Mouse (Mus musculus): ENCODE data around the gene Cyth4. TPM values are rescaled to one million over a fixed set of nuclear protein-coding genes. Genes with fewer than 3 reads are reported as not detected.

Cyth4 gene
- polyA plus RNA-seq, 1 experiment from 2014 or later: 14.5 TPM

DNA sequence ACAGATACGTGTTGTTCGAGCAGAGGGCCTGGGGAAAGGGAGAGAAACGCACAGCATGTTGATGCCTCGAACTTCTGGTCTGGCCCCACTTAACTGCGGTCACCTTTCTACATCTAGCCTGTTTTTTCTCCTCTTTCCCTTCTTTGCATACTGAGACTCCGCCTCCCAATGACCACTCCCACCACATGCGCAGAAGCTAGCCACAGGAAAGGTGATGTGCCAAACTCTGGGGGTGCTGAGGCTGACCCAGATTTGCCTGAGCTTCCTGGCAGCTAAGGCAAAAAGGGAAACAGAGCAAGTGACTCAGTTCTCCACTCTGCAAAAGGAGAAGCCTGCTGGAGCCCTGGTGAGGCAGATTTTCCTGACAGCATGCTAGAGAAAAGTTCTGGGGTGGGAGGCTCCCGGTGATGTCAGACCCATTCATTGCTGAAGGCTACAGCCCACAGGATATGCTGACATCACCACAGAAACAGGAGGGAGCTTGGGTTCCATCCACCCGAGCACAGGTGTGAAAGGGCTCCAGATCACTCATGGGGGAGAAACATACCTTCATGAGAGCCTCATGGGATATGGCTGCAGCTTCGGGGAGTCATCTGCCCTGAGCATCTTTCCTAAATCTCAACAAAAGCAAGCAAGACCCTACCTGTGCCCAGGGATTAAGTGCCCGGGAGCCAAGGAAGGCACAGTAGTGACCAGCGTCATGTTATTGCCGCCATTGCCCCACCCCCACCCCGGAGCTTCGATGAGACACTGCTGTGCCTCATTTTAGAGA is 5.0 kb upstream of the Cyth4 start:
- TF ChIP-seq CTCF (IDR thresholded peaks at IDR 0.05) (no peak), EP300 (IDR thresholded peaks at IDR 0.05) (no peak)
- ATAC-seq (no peak), DNase-seq (ENCODE audit: low spot score) (peak; percentile 27)
- Histone ChIP-seq H3K9ac (replicated peaks; ENCODE audit: low read depth) (no peak overlapping the region), H3K4me1 (ENCODE audit: insufficient read depth, low read depth, low read length) (no peaks in the 10 kb centered on the region), H3K36me3 (ENCODE audit: insufficient read depth, low read length) (no peaks in the 10 kb centered on the region), H3K4me3 (ENCODE audit: low read depth, low read length) (no peak overlapping the region), H3K27me3 (replicated peaks; ENCODE audit: insufficient read depth, low read length) (no peaks in the 10 kb centered on the region), H3K9me3 (ENCODE audit: low read length) (no peaks in the 10 kb centered on the region), H3K4me2 (replicated peaks; ENCODE audit: low read depth, low read length) (no peak overlapping the region), H3K27ac (ENCODE audit: low read length) (no peak overlapping the region)
- WGBS: 53% methylated on average over 15 of the region's 15 CpGs

DNA sequence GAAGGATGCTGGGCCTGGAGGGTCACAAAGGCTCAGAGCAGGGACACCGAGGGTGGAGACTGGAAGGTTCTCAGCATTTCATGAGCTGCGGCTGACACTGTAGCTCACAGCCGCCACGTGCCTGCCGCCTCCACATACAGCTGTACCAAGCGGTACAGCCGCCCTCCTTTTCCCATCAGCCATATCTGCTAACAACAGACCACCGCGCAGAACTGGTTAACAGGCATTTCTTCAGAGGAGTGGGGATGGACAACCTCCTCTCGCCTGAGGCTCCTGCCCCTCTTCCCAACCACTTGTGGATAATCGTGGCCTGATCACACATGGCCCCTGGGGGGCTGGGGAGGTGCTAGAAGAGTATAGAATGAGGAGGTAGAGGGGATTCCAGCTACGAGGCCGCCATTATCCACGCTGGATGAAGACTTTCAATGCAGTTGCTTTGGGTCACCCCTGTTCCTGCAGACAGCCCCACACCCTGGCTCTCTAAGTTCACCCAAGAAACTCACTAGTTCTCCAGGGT is 4.3 kb upstream of the Cyth4 start:
- no peaks in the 10 kb centered on the region for H3K27me3 ChIP-seq (replicated peaks; ENCODE audit: insufficient read depth, low read length)
- H3K4me1 ChIP-seq (ENCODE audit: insufficient read depth, low read depth, low read length): no peaks in the 10 kb centered on the region
- no peak for ATAC-seq
- WGBS: 75% methylated on average over 14 of the region's 14 CpGs
- no peak overlapping the region for H3K4me3 ChIP-seq (ENCODE audit: low read depth, low read length)
- no peak overlapping the region for H3K9ac ChIP-seq (replicated peaks; ENCODE audit: low read depth)
- no peaks in the 10 kb centered on the region for H3K9me3 ChIP-seq (ENCODE audit: low read length)
- H3K4me2 ChIP-seq (replicated peaks; ENCODE audit: low read depth, low read length): no peak overlapping the region
- H3K36me3 ChIP-seq (ENCODE audit: insufficient read depth, low read length): no peaks in the 10 kb centered on the region
- TF ChIP-seq CTCF (IDR thresholded peaks at IDR 0.05) (no peak), EP300 (IDR thresholded peaks at IDR 0.05) (no peak)
- no peak overlapping the region for H3K27ac ChIP-seq (ENCODE audit: low read length)
- DNase-seq (ENCODE audit: low spot score): no peak

DNA sequence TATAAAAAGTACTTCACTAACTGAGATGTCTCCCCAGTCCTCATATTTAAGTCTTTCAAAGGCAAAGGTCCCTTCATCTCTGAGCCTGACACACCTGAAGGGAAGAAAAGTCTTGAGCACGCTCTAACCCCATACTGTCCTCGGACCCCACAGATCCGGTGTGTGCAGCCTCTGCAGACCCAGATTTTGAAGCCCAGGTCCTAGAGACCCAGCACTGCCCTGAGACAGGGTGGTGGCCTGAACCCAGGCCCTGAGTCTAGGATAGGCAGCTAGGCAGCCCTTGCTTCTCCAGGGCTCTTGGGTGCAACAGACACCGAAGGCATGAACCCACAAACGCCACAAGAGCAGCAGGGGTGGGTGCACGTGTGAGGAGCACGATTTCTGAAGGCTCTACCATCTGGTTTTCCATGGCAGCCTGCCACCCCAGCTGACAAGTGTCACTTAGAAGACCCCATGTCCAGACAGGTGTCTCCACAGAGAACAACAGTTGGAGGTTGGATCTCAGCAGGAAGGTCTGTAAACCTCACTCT is 2.9 kb upstream of the Cyth4 start:
- H3K4me2 ChIP-seq (replicated peaks; ENCODE audit: low read depth, low read length): no peak overlapping the region
- no peak overlapping the region for H3K4me3 ChIP-seq (ENCODE audit: low read depth, low read length)
- no peak overlapping the region for H3K27ac ChIP-seq (ENCODE audit: low read length)
- no peaks in the 10 kb centered on the region for H3K27me3 ChIP-seq (replicated peaks; ENCODE audit: insufficient read depth, low read length)
- H3K36me3 ChIP-seq (ENCODE audit: insufficient read depth, low read length): no peaks in the 10 kb centered on the region
- ATAC-seq: no peak
- 79% methylated on average over 7 of the region's 7 CpGs for WGBS
- TF ChIP-seq CTCF (IDR thresholded peaks at IDR 0.05) (no peak), EP300 (IDR thresholded peaks at IDR 0.05) (no peak)
- H3K9ac ChIP-seq (replicated peaks; ENCODE audit: low read depth): no peak overlapping the region
- no peak for DNase-seq (ENCODE audit: low spot score)
- no peaks in the 10 kb centered on the region for H3K4me1 ChIP-seq (ENCODE audit: insufficient read depth, low read depth, low read length)
- H3K9me3 ChIP-seq (ENCODE audit: low read length): no peaks in the 10 kb centered on the region

DNA sequence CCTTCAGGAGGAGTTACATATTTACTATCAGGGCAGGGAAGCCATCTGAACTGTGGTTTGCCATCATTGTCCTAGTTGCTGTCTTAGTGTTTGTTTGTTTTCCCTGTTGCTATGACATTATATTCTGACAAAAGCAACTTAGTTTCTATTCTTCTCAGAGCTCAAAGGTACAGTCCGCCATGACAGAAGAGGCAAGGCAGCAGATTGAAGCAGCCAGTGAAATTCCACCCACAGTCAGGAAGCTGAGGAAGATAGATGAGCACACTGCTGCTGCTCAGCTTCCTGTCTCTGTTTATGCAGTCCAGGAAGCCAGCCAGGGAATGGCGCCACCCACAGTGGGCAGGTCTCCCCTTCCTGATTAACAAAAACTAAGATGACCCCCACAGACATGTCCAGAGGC is 2.0 kb upstream of the Cyth4 start:
- ATAC-seq: peak; percentile 18; the same call in 1 of the 2 replicates
- Histone ChIP-seq H3K9me3 (ENCODE audit: low read length) (no peaks in the 10 kb centered on the region), H3K4me1 (ENCODE audit: insufficient read depth, low read depth, low read length) (no peaks in the 10 kb centered on the region), H3K27me3 (replicated peaks; ENCODE audit: insufficient read depth, low read length) (no peaks in the 10 kb centered on the region), H3K4me2 (replicated peaks; ENCODE audit: low read depth, low read length) (no peak overlapping the region), H3K9ac (replicated peaks; ENCODE audit: low read depth) (no peak overlapping the region), H3K4me3 (ENCODE audit: low read depth, low read length) (no peak overlapping the region), H3K36me3 (ENCODE audit: insufficient read depth, low read length) (no peaks in the 10 kb centered on the region), H3K27ac (ENCODE audit: low read length) (no peak overlapping the region)
- TF ChIP-seq EP300 (IDR thresholded peaks at IDR 0.05) (0 out of 2 replicates have a peak, but pooled peaks have one; percentile 11), CTCF (IDR thresholded peaks at IDR 0.05) (no peak)
- DNase-seq (ENCODE audit: low spot score): peak; percentile 37
- WGBS: 66% methylated on average over 2 of the region's 2 CpGs

DNA sequence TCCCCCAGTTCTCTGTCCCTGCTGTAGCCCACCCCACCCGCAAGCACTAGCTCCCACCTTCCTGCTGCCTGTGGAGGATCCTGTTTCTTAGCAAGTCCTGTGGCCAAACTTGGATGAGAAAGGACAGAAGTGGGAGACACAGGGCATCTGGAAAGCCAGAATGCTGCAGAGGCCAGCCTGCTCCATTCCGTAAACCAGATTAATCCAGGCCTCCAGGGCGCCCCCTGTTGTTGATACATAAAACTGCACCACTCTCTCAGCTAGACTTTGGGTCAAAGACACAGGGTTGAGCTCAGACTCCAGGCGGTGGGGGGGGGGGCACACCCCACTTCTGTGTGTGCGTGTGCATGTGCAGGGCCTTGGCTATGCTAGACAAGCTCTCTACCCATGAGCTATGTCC is 1.4 kb upstream of the Cyth4 start:
- Histone ChIP-seq H3K27ac (ENCODE audit: low read length) (no peak overlapping the region), H3K4me3 (ENCODE audit: low read depth, low read length) (no peak overlapping the region), H3K9ac (replicated peaks; ENCODE audit: low read depth) (no peak overlapping the region), H3K36me3 (ENCODE audit: insufficient read depth, low read length) (no peaks in the 10 kb centered on the region), H3K4me2 (replicated peaks; ENCODE audit: low read depth, low read length) (no peak overlapping the region), H3K27me3 (replicated peaks; ENCODE audit: insufficient read depth, low read length) (no peaks in the 10 kb centered on the region), H3K4me1 (ENCODE audit: insufficient read depth, low read depth, low read length) (no peaks in the 10 kb centered on the region), H3K9me3 (ENCODE audit: low read length) (no peaks in the 10 kb centered on the region)
- WGBS: 68% methylated on average over 5 of the region's 5 CpGs
- ATAC-seq: no peak
- DNase-seq (ENCODE audit: low spot score): no peak
- TF ChIP-seq CTCF (IDR thresholded peaks at IDR 0.05) (no peak; the same call in 1 of the 2 replicates), EP300 (IDR thresholded peaks at IDR 0.05) (no peak)

DNA sequence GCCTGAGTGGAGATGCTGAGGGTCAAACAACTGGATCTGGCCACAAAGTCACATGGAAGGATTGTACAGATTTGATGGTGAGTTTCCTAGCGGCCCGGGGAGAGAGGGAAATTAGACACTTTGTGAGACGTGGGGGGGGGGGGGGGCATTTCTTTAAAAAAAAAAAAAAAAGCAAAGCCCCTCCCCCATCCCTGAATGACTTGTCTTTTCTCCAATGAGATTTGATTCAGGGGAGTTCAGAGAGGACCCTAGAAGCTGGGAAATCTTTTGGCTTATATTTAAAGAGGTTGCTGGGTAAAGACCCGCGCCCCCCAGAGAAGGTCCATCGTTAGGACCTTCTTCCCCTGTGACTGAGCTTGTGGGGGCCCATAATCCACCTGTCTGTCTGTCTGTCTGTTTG is 343 bp upstream of the Cyth4 start:
- no peaks in the 10 kb centered on the region for H3K9me3 ChIP-seq (ENCODE audit: low read length)
- no peak overlapping the region for H3K27ac ChIP-seq (ENCODE audit: low read length)
- ATAC-seq (no peak), DNase-seq (ENCODE audit: low spot score) (no peak)
- H3K4me1 ChIP-seq (ENCODE audit: insufficient read depth, low read depth, low read length): no peaks in the 10 kb centered on the region
- H3K4me3 ChIP-seq (ENCODE audit: low read depth, low read length): no peak overlapping the region
- no peak for TF ChIP-seq EP300 (IDR thresholded peaks at IDR 0.05)
- TF ChIP-seq CTCF (IDR thresholded peaks at IDR 0.05): no peak
- 81% methylated on average over 6 of the region's 6 CpGs for WGBS
- H3K9ac ChIP-seq (replicated peaks; ENCODE audit: low read depth): no peak overlapping the region
- no peaks in the 10 kb centered on the region for H3K27me3 ChIP-seq (replicated peaks; ENCODE audit: insufficient read depth, low read length)
- no peak overlapping the region for H3K4me2 ChIP-seq (replicated peaks; ENCODE audit: low read depth, low read length)
- H3K36me3 ChIP-seq (ENCODE audit: insufficient read depth, low read length): no peaks in the 10 kb centered on the region
